Mouse (Mus musculus) cortical plate, adult 2 months (tissue): Measurements from ENCODE around the gene Gstt2. TPM values are rescaled to one million over a fixed set of nuclear protein-coding genes. Genes with fewer than 3 reads are reported as not detected.

ENCODE experiments used
- H3K27ac ChIP-seq: fragments of 200-500 bp; 2 replicates; pipeline ENCODE4 v1.5.1; 2012; ENCODE audit warnings: low read length, control low read depth, inconsistent platforms; ENCODE audit not compliant: insufficient read depth
- H3K4me1 ChIP-seq: fragments of 200-500 bp; 2 replicates; pipeline ENCODE4 v1.6.1; 2011; ENCODE audit warnings: low read length; ENCODE audit not compliant: control insufficient read depth, insufficient read depth
- H3K4me3 ChIP-seq: fragments of 200-500 bp; 2 replicates; pipeline ENCODE4 v1.5.1; 2011; ENCODE audit warnings: mild to moderate bottlenecking, low read length, control low read depth; ENCODE audit not compliant: insufficient read depth
- CTCF ChIP-seq: fragments of 200-500 bp; IDR thresholded peaks from 2 replicates; pipeline ENCODE4 v1.5.1; 2011; ENCODE audit warnings: mild to moderate bottlenecking, control low read depth, low read length; ENCODE audit not compliant: insufficient read depth; ENCODE audit errors: extremely low read depth
- POLR2A ChIP-seq: fragments of 200-500 bp; IDR thresholded peaks from 2 replicates; pipeline ENCODE4 v1.6.1; 2011; ENCODE audit warnings: mild to moderate bottlenecking, low read length, control low read depth; ENCODE audit not compliant: insufficient read depth; ENCODE audit errors: extremely low read depth
- polyA plus RNA-seq: library from polyadenylated mRNA; depleted of rRNA; stranded (reverse); fragments of >200 nt; gene quantifications from 2 replicates; pipeline ENCODE4 v1.2.3, GENCODE M21; 2012

Gstt2 gene
- polyA plus RNA-seq, 1 experiment, result 17.1 TPM

GRCm38 (mm10) chr10:75827668-75828360, 9.4 kb downstream of the Gstt2 start:
- TF ChIP-seq POLR2A (no peak), CTCF (no peak)
- Histone ChIP-seq H3K27ac (no peak overlapping the region), H3K4me3 (no peak overlapping the region), H3K4me1 (no peaks in the 10 kb centered on the region)

- Histone ChIP-seq H3K4me1 (no peaks in the 10 kb centered on the region), H3K27ac (no peak overlapping the region), H3K4me3 (no peak overlapping the region)
- no peak for TF ChIP-seq CTCF
- no peak for TF ChIP-seq POLR2A
These were observed 12.7 kb downstream of the Gstt2 start for GRCm38 (mm10) chr10:75824530-75824929.

- H3K4me3 ChIP-seq, result no peak overlapping the region
- H3K27ac ChIP-seq, result no peak overlapping the region
- no peaks in the 10 kb centered on the region for H3K4me1 ChIP-seq
- no peak for TF ChIP-seq CTCF
- no peak for TF ChIP-seq POLR2A
These were observed 13.4 kb downstream of the Gstt2 start for GRCm38 (mm10) chr10:75823782-75824181.

- no peak for TF ChIP-seq CTCF
- no peak for TF ChIP-seq POLR2A
- Histone ChIP-seq H3K4me3 (no peak within 1 kb of the TSS), H3K27ac (no peak within 1 kb of the TSS)
These were observed 14.8 kb downstream of the Gstt2 start, which contains the start of gene Gstt4 for GRCm38 (mm10) chr10:75822443-75822842. Gstt4 (minus strand) TSS chr10:75822543.

GRCm38 (mm10) chr10:75819882-75820281, 17.3 kb downstream of the Gstt2 start:
- TF ChIP-seq POLR2A (no peak), CTCF (no peak)
- no peak overlapping the region for H3K4me3 ChIP-seq
- H3K4me1 ChIP-seq, result no peaks in the 10 kb centered on the region
- H3K27ac ChIP-seq, result no peak overlapping the region

More at GRCm38 (mm10) chr10:75822443-75822842, 14.8 kb downstream of the Gstt2 start, which contains the start of gene Gstt4:
- no peaks in the 10 kb centered on the region for H3K4me1 ChIP-seq

GRCm38 (mm10) chr10:75818641-75819040, 18.6 kb downstream of the Gstt2 start:
- H3K4me1 ChIP-seq, result no peaks in the 10 kb centered on the region
- no peak for TF ChIP-seq CTCF
- no peak overlapping the region for H3K4me3 ChIP-seq
- H3K27ac ChIP-seq, result no peak overlapping the region

GRCm38 (mm10) chr10:75804217-75804616, 33.0 kb downstream of the Gstt2 start:
- TF ChIP-seq POLR2A, result no peak
- TF ChIP-seq CTCF, result no peak
- Histone ChIP-seq H3K4me1 (no peaks in the 10 kb centered on the region), H3K27ac (no peak overlapping the region), H3K4me3 (no peak overlapping the region)

- H3K27ac ChIP-seq, result no peak within 1 kb of the TSS
- no peak for TF ChIP-seq CTCF
- 0 out of 2 replicates have a peak, but pooled peaks have one; percentile 19 for TF ChIP-seq POLR2A
- H3K4me1 ChIP-seq, result no peaks in the 10 kb centered on the region
- H3K4me3 ChIP-seq, result peak within 1 kb of the TSS; percentile 45
These were observed 39.0 kb downstream of the Gstt2 start, which contains the start of gene Gstt1 for GRCm38 (mm10) chr10:75798176-75798696. Gstt1 (minus strand) TSS chr10:75798584.

- Histone ChIP-seq H3K27ac (no peak overlapping the region), H3K4me3 (peak overlapping the region; percentile 45), H3K4me1 (no peaks in the 10 kb centered on the region)
- TF ChIP-seq CTCF (no peak), POLR2A (no peak)
These were observed 39.5 kb downstream of the Gstt2 start for GRCm38 (mm10) chr10:75797619-75798175.
